Mouse (Mus musculus) embryonic facial prominence, embryonic 13.5 days (tissue): ENCODE results near the gene Il11ra1. TPM values are rescaled to one million over a fixed set of nuclear protein-coding genes. Genes with fewer than 3 reads are reported as not detected.
"Not testable (repeated sequence)": the region's sequence is repeated elsewhere in the genome, so short reads cannot be mapped to it uniquely, and the experiment has no call there.

Source experiments
- ATAC-seq: fragments of 200-750 bp; cut with Nextera tagmentation; 2 replicates; pipeline ENCODE4 v1.8.0; 2017; ENCODE audit warnings: low read depth; ENCODE audit not compliant: insufficient number of reproducible peaks, insufficient read depth, low FRiP score, low TSS enrichment
- H3K27ac ChIP-seq: fragments of 300-500 bp; sonication (generic); 2 replicates; pipeline ENCODE4 v1.5.1; 2015; ENCODE audit warnings: moderate library complexity, mild to moderate bottlenecking, inconsistent platforms
- H3K27me3 ChIP-seq: fragments of 300-500 bp; sonication (generic); 2 replicates; pipeline ENCODE4 v1.6.1; 2015; ENCODE audit warnings: mild to moderate bottlenecking, inconsistent platforms
- H3K36me3 ChIP-seq: fragments of 300-500 bp; sonication (generic); 2 replicates; pipeline ENCODE4 v1.6.1; 2015; ENCODE audit warnings: mild to moderate bottlenecking, inconsistent platforms
- H3K4me1 ChIP-seq: fragments of 300-500 bp; sonication (generic); 2 replicates; pipeline ENCODE4 v1.6.1; 2015; ENCODE audit warnings: inconsistent platforms
- H3K4me2 ChIP-seq: fragments of 300-500 bp; sonication (generic); 2 replicates; pipeline ENCODE4 v1.6.1; 2015; ENCODE audit warnings: moderate library complexity, mild to moderate bottlenecking, inconsistent platforms
- H3K4me3 ChIP-seq: fragments of 300-500 bp; sonication (generic); 2 replicates; pipeline ENCODE4 v1.5.1; 2015; ENCODE audit warnings: mild to moderate bottlenecking, inconsistent platforms
- H3K9ac ChIP-seq: fragments of 300-500 bp; sonication (generic); 2 replicates; pipeline ENCODE4 v1.6.1; 2015; ENCODE audit warnings: mild to moderate bottlenecking, inconsistent platforms
- H3K9me3 ChIP-seq: fragments of 300-500 bp; sonication (generic); 2 replicates; pipeline ENCODE4 v1.6.1; 2016; ENCODE audit warnings: inconsistent platforms
- WGBS: fragments of 180-500 bp; shearing (Covaris S2); methylation state at CpG from one replicate; pipeline ENCODE4 v1.1.7; 2015; ENCODE audit warnings: mixed read lengths; 5-methylcytosine and 5-hydroxymethylcytosine counted together
- polyA plus RNA-seq: library from polyadenylated mRNA; unstranded; fragments of >200 nt; fragmentation: Nextera tagmentation; extraction: Ambion mirVana; gene quantifications from 2 replicates; pipeline ENCODE4 v1.2.1, GENCODE M21; 2015

Gene Il11ra1
- polyA plus RNA-seq, 1 experiment from 2014 or later: 427 TPM

DNA sequence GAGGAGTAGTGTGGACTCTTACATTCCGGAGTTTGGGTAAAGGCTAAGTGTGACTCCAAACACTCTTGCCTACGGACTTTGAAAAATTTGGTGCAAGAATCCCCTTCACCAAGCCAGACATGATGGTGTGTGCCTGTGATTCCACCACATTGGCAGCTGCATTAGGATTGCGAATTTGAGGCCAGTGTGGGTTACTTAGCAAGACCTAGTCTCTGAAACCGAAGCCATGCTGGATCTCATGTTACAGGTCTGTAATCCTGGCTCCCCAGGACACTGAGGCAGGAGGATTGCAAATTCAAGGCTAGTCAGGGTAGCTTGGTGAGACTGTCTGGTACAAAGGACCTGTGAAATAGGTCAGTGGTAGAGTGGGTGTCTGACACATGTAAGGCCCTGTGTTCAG, 58.9 kb downstream of the Il11ra1 start:
- Histone ChIP-seq H3K27ac (0 out of 2 replicates have a peak overlapping the region, but pooled peaks have one; percentile 99), H3K27me3 (no peaks in the 10 kb centered on the region), H3K9ac (no peak overlapping the region), H3K9me3 (no peaks in the 10 kb centered on the region), H3K4me3 (no peak overlapping the region), H3K36me3 (peaks cover 24% of the 10 kb centered on the region), H3K4me2 (no peak overlapping the region), H3K4me1 (peaks cover 53% of the 10 kb centered on the region)
- no peak for ATAC-seq
- 90% methylated on average over 4 of the region's 4 CpGs for WGBS

DNA sequence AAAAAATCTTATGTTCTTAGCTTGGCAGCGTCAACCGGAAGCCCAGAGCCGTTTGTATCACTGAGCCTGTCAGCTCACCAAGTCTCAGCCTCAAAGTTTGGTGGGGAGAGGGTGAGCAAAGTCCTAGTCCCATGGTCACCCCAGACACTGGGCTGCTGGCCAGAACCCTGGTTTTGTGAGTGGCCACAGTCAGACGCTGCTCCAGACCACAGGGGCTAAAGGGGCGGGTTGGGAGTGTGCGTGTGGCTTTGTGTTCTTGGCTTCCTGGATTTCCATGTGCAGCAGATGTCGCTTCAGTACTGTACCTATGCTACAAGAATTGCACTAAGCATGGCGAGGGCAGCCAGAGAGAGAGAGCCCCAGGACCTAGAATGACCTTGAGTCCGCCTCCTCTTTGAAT, 59.4 kb downstream of the Il11ra1 start:
- no peaks in the 10 kb centered on the region for H3K27me3 ChIP-seq
- ATAC-seq: no peak
- peaks cover 24% of the 10 kb centered on the region for H3K36me3 ChIP-seq
- H3K4me2 ChIP-seq: no peak overlapping the region
- WGBS: 81% methylated on average over 9 of the region's 9 CpGs
- H3K27ac ChIP-seq: peak overlapping the region; percentile 99
- H3K9me3 ChIP-seq: no peaks in the 10 kb centered on the region
- H3K9ac ChIP-seq: peak overlapping the region; percentile 82; the same call in 1 of the 2 replicates
- no peak overlapping the region for H3K4me3 ChIP-seq
- H3K4me1 ChIP-seq: peaks cover 56% of the 10 kb centered on the region

DNA sequence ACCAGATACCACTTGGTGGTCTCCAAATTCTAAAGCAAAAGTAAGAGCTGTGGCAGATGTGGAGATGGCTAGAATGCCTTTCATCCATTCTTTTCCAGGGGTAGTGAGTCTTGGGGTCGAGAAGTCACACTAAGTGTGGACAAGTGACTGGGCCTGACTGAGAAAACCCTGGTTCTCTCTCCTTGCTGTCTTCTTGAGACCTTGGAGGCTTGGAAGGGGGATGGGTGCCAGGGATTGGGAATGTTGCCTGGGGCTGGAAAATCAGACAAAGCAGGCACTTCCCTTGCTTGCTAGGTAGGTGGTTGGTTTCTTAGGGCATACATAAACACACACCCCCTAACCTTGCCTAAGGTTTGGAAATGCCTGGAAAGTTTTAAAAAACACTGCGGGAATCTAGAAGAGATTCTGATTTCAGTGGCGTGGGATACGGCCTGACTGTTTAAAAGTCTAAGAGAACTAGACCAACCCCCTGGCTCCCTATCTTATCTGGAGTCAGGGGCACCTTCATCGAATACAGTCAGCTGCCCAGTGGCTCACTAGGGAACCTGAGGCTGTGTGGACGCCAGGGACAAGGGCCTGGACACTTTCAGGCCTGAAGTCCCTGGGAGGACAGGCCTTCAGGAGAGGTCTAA, 60.0 kb downstream of the Il11ra1 start:
- Histone ChIP-seq H3K27ac (peak overlapping the region; percentile 99), H3K4me3 (peak overlapping the region; percentile 61), H3K4me1 (peaks cover 52% of the 10 kb centered on the region), H3K4me2 (peak overlapping the region; percentile 95), H3K9me3 (no peaks in the 10 kb centered on the region), H3K36me3 (peaks cover 24% of the 10 kb centered on the region), H3K27me3 (no peaks in the 10 kb centered on the region), H3K9ac (peak overlapping the region; percentile 82)
- ATAC-seq: no peak
- 32% methylated on average over 6 of the region's 6 CpGs for whole genome bisulfite sequencing

DNA sequence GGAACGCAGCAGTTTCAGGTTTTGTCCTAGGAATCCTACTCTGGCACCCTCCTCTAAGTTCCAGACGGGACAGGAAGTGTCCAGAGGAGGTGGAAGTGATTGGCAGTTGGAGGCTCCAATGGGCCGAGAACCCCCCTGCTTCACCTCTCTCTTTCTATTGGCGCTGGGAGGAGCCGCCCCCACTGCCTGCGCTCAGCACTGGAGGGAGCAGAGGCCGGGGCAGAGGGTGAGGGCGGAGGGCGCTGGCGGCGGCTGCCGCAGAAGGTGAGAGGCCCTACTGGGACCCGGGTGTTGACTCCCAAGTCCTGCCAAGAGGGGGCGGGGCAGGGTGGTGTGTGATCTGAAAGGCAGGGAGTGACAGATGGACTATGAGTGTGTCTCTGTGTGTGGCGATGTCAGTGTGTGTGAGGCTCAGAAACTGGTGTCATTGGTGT, 60.5 kb downstream of the Il11ra1 start:
- under 1% methylated on average over 15 of the region's 15 CpGs for WGBS
- peaks cover 49% of the 10 kb centered on the region for H3K4me1 ChIP-seq
- H3K36me3 ChIP-seq: peaks cover 24% of the 10 kb centered on the region
- peak overlapping the region; percentile 82 for H3K9ac ChIP-seq
- ATAC-seq: peak; percentile 82
- peak overlapping the region; percentile 99 for H3K27ac ChIP-seq
- H3K4me3 ChIP-seq: peak overlapping the region; percentile 61
- no peaks in the 10 kb centered on the region for H3K9me3 ChIP-seq
- H3K4me2 ChIP-seq: peak overlapping the region; percentile 95
- H3K27me3 ChIP-seq: no peaks in the 10 kb centered on the region

DNA sequence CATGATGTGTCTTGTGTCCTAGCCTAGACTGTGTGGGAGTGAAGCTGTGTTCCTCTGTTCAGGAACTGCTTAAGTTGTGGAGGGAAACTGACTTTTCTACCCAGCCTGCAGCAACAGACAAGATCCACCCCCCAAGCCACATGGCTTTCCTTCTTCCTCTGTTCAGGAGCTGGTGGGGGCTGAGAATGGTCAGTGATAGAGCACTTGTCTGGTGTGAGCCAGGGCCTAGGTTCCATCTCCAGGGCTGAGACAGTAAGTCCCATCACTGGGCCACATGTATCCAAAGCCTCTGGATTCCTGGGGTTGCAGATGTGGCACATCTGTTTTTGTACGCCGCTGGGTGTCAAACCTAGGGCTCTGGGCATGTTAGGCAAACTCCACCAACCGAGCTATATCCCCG, 61.1 kb downstream of the Il11ra1 start:
- peaks cover 49% of the 10 kb centered on the region for H3K4me1 ChIP-seq
- no peak for ATAC-seq
- H3K36me3 ChIP-seq: peaks cover 24% of the 10 kb centered on the region
- peak overlapping the region; percentile 95 for H3K4me2 ChIP-seq
- no peaks in the 10 kb centered on the region for H3K9me3 ChIP-seq
- WGBS: 23% methylated on average over 4 of the region's 4 CpGs
- peak overlapping the region; percentile 99 for H3K27ac ChIP-seq
- H3K9ac ChIP-seq: peak overlapping the region; percentile 82
- peak overlapping the region; percentile 61 for H3K4me3 ChIP-seq
- H3K27me3 ChIP-seq: no peaks in the 10 kb centered on the region

DNA sequence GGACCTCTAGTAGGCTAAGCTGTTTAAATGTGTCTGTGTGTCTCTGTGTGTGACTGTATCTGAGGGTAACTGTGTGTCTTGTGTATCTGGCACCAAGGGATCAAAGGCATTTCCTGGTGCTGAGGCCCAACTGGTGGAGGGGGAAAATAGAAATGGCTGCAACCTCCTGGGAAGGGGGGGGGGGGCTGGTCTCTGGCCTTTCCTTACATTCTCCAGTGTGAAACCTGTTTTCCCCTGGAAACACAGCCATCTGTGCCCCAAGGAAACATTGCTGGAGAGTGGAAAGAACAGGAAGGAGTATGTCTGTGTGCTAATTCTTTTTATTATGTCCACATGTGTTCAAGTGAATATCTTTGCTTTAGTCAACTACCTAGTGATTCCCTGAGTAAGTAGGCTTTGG, 61.9 kb downstream of the Il11ra1 start:
- Histone ChIP-seq H3K27ac (peak overlapping the region; percentile 99), H3K36me3 (peaks cover 28% of the 10 kb centered on the region), H3K9ac (peak overlapping the region; percentile 82), H3K4me3 (peak overlapping the region; percentile 61), H3K27me3 (no peaks in the 10 kb centered on the region), H3K9me3 (no peaks in the 10 kb centered on the region), H3K4me2 (peak overlapping the region; percentile 95), H3K4me1 (peaks cover 44% of the 10 kb centered on the region)
- ATAC-seq: 0 out of 2 replicates have a peak, but pooled peaks have one; percentile 1

DNA sequence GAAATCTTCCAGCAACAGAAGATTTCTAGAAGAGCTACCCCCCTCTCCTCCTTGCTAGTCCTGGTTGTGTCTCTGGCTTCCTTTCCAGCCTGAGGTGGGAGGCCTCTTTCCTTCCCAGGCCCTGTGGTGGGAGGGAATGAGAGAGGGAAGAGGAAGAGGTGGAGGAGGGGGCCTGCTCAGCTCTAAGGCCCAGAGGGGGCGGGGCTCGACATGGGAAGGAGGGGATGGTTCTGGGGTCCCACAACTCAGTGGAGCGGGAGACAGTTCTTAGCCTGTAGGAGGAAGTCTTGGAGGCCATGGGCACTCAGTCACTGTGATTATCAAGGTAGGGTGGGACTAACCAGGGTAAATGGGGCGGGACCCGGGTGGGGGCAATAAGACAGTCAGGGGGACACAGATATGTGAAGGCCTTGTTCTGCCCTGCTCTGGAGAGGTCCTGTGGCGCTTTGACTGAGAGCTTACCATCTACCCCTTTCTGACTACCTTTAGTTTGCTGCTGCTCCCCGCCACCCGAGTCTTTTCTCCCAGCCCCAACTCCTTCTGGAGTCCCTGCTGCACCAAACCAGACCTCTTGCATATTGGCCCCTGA, 62.4 kb downstream of the Il11ra1 start:
- peak; percentile 82 for ATAC-seq
- H3K27ac ChIP-seq: peak overlapping the region; percentile 99
- peak overlapping the region; percentile 61 for H3K4me3 ChIP-seq
- H3K4me2 ChIP-seq: peak overlapping the region; percentile 95
- peaks cover 30% of the 10 kb centered on the region for H3K36me3 ChIP-seq
- no peaks in the 10 kb centered on the region for H3K9me3 ChIP-seq
- H3K27me3 ChIP-seq: no peaks in the 10 kb centered on the region
- WGBS: 20% methylated on average over 8 of the region's 8 CpGs
- H3K4me1 ChIP-seq: peaks cover 41% of the 10 kb centered on the region
- peak overlapping the region; percentile 82 for H3K9ac ChIP-seq

DNA sequence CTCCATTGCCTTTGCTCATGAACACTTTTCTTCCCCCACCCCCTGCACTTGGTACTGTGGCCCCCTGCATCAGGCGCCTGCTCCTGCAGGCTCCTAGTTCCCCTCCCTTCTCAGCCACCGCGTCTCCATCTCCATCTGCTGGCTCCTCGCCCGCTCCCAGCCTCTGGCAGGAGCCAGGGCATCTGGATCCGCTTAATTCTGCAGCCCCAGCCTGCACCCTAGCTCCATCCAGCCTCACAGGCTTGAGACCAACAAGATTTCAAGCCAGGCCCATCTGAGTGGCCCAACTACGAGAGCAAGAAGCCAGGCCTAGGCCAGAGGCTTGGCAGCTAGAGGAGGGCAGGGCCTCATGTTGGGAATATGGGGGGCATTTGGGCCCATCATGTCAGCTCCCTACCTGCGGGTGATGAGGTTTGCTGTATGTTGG, 62.9 kb downstream of the Il11ra1 start:
- peak overlapping the region; percentile 95 for H3K4me2 ChIP-seq
- not testable (repeated sequence) for H3K9me3 ChIP-seq, H3K27me3 ChIP-seq
- ATAC-seq: peak; percentile 79
- H3K9ac ChIP-seq: peak overlapping the region; percentile 82
- H3K4me1 ChIP-seq: peaks cover 41% of the 10 kb centered on the region
- H3K4me3 ChIP-seq: peak overlapping the region; percentile 61
- H3K27ac ChIP-seq: peak overlapping the region; percentile 99
- 20% methylated on average over 8 of the region's 8 CpGs for WGBS
- H3K36me3 ChIP-seq: peaks cover 29% of the 10 kb centered on the region

DNA sequence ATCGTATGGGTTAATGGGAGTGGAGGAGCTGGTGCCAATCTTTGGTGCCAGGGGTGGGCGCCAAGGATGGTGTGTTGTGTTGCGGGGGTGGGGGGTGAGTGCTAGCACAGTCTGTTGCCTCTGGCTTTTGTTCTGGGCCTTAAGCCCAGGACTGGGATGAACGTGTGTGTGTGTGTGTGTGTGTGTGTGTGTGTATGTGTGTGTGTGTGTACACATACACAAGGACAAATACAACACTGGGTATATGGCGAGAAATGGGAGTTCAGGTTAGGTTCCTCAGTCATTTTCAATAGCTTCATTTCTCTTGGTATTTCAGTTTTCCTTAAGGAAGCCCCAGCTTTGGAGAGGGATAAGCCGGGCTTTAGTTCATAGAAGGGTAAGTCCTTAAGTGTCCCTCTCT, 63.4 kb downstream of the Il11ra1 start:
- 51% methylated on average over 4 of the region's 6 CpGs for WGBS

DNA sequence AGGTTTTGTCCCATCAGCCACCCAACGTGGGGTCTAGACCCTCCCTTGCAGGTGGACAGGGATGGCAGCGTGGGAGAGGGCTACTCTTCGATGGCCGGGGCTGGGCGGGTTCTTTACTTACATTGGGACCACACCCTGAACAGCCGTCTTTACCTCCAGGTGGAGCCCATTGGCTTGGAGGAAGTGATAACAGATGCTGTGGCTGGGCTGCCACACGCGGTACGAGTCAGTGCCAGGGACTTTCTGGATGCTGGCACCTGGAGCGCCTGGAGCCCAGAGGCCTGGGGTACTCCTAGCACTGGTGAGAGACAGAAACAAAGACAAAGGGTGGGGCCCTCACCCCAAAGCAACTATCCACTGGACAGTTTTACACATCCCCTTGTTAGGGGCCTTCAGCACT, 67.5 kb downstream of the Il11ra1 start:
- not testable (repeated sequence) for H3K27me3 ChIP-seq, H3K27ac ChIP-seq, H3K9ac ChIP-seq, H3K9me3 ChIP-seq, H3K4me3 ChIP-seq, ATAC-seq, H3K4me2 ChIP-seq
- H3K4me1 ChIP-seq: peaks cover 14% of the 10 kb centered on the region
- peaks cover 25% of the 10 kb centered on the region for H3K36me3 ChIP-seq
- 80% methylated on average over 10 of the region's 10 CpGs for WGBS

More for the DNA sequence above, 63.4 kb downstream of the Il11ra1 start:
- not testable (repeated sequence) for ATAC-seq, H3K27me3 ChIP-seq, H3K9me3 ChIP-seq
- Histone ChIP-seq H3K4me3 (peak overlapping the region; percentile 61), H3K4me2 (peak overlapping the region; percentile 95), H3K4me1 (peaks cover 41% of the 10 kb centered on the region), H3K27ac (peak overlapping the region; percentile 99), H3K36me3 (peaks cover 29% of the 10 kb centered on the region), H3K9ac (peak overlapping the region; percentile 82)

DNA sequence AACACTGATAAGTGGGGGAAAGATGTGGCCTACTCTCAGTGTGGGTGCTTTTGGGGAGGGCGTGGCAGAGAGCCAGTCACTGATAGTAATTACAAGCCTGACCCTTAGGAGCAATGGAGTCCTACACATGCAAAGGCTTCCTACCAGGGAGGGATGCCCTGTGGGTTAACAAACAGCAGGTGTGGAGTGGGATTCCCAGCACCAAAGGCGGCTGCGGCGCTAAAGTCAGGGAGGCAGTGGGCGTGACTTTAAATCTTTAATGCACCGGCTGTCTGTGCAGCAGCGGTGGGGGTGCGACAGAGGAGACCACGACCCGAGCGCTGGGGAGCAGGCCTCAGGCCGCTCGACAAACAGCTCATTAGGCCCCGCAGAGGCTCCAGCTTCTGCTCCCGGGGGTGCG, 73.2 kb downstream of the Il11ra1 start:
- not testable (repeated sequence) for H3K4me1 ChIP-seq, H3K9me3 ChIP-seq, H3K27ac ChIP-seq, ATAC-seq, H3K27me3 ChIP-seq, H3K36me3 ChIP-seq, H3K9ac ChIP-seq
- peak overlapping the region; percentile 54 for H3K4me2 ChIP-seq
- H3K4me3 ChIP-seq: peak overlapping the region; percentile 33
- WGBS: 3% methylated on average over 11 of the region's 16 CpGs

DNA sequence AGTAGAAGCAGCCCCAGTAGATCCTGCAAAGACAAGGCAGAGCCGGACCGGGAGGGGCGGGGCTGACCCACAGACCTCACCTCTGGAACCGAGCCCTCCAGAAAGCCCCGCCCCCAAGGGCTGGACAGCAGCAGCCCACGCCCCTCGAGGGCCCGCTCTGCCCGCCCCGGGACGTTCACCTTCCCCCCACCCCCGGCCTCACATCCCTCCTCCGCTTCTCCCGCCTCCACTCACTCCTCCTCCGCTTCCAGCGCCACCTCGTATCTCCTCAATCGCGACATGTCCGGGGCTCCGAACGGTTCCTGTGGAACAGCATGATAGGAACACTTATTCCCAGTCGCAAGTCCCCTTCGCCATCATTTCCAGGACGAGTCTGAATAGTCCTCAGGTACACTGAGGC, 73.7 kb downstream of the Il11ra1 start:
- 1% methylated on average over 18 of the region's 25 CpGs for WGBS
- H3K27me3 ChIP-seq, H3K9ac ChIP-seq, H3K36me3 ChIP-seq, H3K4me1 ChIP-seq, ATAC-seq, H3K9me3 ChIP-seq: not testable (repeated sequence)
- Histone ChIP-seq H3K4me2 (peak overlapping the region; percentile 54), H3K4me3 (peak overlapping the region; percentile 44), H3K27ac (peak overlapping the region; percentile 62; the same call in 1 of the 2 replicates)
